Mouse (Mus musculus) gastrocnemius, postnatal 10 days (tissue): Measurements from ENCODE around the gene Tceanc2. TPM values are rescaled to one million over a fixed set of nuclear protein-coding genes. Genes with fewer than 3 reads are reported as not detected.
A peak's percentile ranks its signal among the peaks of the same experiment; 100 is the strongest.

ENCODE experiments used
- DNase-seq: peaks from one replicate; pipeline ENCODE4 v3.0.0; 2021; ENCODE audit warnings: mixed read lengths
- total RNA-seq, 2 experiments: library from RNA; stranded (reverse); gene quantifications; 2 replicates each; pipeline ENCODE4 v1.2.3; 2021

Gene Tceanc2
- total RNA-seq, 2 experiments from 2014 or later: 14.0 to 16.1 TPM

- DNase-seq: peak; percentile 98
Measured at GRCm38 (mm10) chr4:107178182-107178829, 610 bp downstream of the Tceanc2 start, which contains the start of gene Tmem59. Gene Tmem59 (plus strand): TSS chr4:107178399.

GRCm38 (mm10) chr4:107177506-107177905 lies 1.4 kb downstream of the Tceanc2 start:
- no peak for DNase-seq

DNA sequence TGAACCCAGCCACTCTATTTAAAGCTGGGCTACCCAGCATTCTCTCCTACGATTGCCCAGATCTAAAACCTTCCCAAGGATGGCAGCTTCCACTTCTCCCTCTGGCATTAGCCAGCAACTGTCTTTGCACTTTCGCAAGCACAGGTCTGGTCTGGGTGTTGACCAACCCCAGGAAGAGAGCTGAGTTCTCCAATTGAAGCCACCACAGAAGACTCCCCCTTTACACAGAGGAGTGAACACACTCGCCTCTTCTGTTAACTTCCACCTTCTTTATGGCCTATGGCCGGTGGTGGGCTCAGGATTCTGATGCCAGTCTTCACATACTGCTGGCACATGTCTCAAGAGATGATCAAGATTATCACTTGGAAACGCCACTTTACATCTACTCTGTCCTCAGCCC lies 11.1 kb downstream of the Tceanc2 start:
- DNase-seq: no peak

- DNase-seq: no peak
Measured at GRCm38 (mm10) chr4:107166700-107167099, 12.2 kb downstream of the Tceanc2 start.

- DNase-seq: peak; percentile 55
Measured at GRCm38 (mm10) chr4:107163756-107164587, 14.9 kb downstream of the Tceanc2 start.

DNA sequence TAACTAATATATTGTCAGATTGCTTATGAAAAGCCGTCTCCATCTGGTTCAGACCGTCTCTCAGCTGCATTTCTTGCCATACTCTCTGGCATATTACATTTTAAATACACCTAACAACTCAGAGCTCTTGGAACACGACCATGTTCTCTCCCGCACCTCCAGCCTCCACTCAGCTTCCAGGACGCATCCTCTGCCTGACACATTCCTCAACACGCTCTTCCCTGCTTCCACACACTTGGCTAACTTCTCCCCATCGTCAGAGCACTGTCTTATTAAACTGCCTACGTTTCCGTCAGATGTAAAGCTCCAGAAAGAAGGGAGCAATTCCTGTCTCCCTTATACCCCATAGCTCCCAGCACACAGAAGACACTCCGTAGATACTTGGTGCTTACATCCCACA lies 15.6 kb downstream of the Tceanc2 start:
- no peak for DNase-seq

DNA sequence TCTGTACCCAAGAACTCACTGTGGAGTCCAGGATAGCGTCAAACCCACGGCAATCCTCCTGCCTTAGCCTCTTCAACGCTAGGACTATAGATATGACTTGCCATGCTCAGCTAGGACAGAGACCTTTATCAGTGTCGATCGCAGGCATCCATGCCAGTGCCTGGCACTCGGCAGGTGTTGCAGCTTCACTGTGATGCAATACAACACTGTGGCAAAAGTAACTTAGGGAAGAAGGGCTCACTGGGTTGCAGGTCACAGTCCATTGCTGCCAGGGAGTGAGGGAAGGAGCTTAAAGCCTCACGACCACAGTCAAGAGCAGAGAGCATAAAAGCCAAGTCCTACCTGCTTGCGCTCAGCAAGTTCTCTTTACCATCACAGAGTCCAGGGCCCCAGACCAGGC lies 18.7 kb downstream of the Tceanc2 start:
- DNase-seq: no peak

DNA sequence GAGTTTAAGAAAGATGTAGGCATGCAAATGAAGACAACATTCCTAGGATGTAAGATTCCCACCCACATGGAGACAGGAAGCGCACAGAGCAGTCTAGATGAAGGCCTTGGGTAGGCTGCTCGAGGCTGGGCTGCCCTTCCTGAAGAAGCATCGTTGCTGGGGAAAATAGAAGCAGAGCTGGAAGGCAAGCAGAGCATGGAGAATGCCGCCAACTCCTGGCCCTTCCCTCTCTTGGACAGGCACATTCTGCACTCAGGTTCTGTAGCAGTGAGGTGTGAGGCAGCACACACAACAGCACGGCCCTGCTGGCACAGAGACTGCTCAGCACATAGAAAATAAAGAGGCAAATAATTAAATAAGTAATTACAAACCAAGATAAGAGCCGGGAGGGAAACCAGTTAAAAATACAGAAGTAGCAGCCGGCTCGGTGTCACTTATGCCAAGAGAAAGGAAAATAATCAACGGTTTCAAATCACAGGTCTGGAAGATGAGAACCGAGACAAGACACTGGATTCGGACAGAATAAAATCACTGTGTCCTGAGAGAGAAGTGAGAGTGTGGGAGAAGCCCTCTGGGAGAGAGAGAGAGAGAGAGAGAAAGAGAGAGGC lies 19.6 kb downstream of the Tceanc2 start:
- DNase-seq: no peak

GRCm38 (mm10) chr4:107156983-107157401 lies 21.9 kb downstream of the Tceanc2 start:
- no peak for DNase-seq

GRCm38 (mm10) chr4:107152571-107152970 lies 26.3 kb downstream of the Tceanc2 start:
- DNase-seq: no peak

- DNase-seq: no peak
Measured at GRCm38 (mm10) chr4:107150991-107151390, 27.9 kb downstream of the Tceanc2 start.

DNA sequence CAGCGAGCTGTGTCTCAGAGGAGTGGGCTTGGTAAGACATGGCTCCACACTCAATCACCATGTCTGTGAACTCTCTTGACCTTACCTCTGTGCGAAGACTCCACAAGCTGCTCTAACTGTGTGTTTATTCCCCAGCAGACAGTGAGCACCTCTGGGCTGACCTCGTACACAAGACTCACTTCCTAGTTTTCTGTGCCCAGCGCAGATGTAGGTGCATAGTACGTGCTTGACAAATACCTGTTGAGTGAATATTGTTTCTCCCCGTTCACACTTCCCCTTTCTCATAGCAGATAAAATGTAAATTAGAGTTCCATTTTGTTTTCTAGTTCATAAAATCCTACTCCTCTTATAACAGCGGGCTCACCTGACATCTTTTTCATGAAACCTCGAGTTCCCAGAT lies 35.4 kb downstream of the Tceanc2 start:
- no peak for DNase-seq

- no peak for DNase-seq
Measured at GRCm38 (mm10) chr4:107139836-107140631, 38.9 kb downstream of the Tceanc2 start.

GRCm38 (mm10) chr4:107138948-107139835 lies 39.7 kb downstream of the Tceanc2 start:
- DNase-seq: no peak

DNA sequence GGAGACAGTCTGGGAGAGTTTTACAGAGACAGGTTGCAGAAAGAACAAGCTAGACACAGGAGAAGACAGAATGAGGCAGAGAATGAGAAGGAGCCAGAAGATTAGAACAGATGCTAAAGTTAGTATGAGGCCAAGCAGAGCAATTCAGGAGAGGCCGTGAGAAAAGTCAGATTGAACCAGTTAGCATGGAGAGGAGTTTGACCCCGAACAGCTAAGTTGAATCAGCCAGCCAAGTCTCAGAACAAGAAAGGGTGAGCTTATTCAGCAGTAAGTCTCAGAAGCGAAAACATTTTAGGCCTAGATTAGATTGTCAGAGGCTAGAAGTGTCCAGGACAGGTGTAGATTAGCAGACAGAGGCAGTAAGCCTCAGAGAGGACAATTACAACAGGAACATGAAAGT lies 42.4 kb downstream of the Tceanc2 start:
- no peak for DNase-seq

DNA sequence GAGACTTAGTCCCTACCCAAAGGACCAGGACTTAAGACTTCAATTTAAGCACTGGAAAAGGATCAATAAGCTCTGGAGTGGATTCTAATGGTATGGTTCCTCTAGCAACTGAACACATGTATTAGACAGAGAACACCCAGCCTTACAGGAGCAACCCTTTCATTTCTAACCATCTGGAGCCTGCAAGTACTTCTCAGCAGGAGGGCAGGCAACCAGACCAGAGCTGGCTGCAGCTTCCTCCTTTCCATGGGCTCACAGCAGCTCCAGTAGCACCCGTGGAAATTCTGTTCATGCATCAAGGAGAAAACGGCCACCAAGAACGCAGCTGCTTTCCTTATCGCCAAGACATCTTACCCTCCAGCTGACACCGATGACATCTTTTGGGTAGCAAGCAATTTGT lies 43.3 kb downstream of the Tceanc2 start:
- no peak for DNase-seq

- no peak for DNase-seq
Measured at GRCm38 (mm10) chr4:107134891-107135290, 44.0 kb downstream of the Tceanc2 start.

- DNase-seq: no peak
Measured at GRCm38 (mm10) chr4:107130534-107130933, 48.4 kb downstream of the Tceanc2 start.

- no peak for DNase-seq
Measured at GRCm38 (mm10) chr4:107129373-107129772, 49.5 kb downstream of the Tceanc2 start.

- no peak for DNase-seq
Measured at GRCm38 (mm10) chr4:107127901-107128669, 50.8 kb downstream of the Tceanc2 start.
